Mouse (Mus musculus) embryo, embryonic 11.5 days (tissue): ENCODE data around the gene Gls.

ENCODE experiments used
- DNase-seq: peaks from one replicate; pipeline ENCODE4 v3.0.0-alpha.2; 2012; ENCODE audit warnings: low read depth, low spot score

The Gls gene

GRCm38 (mm10) chr1:52233143-52233713 lies at the start of gene Gls:
TSS of gene Gls (minus strand) at chr1:52233232.
- peak; percentile 92 for DNase-seq

GRCm38 (mm10) chr1:52279831-52280595 lies 47.0 kb upstream of the Gls start:
- DNase-seq: no peak

GRCm38 (mm10) chr1:52279331-52279730 lies 46.3 kb upstream of the Gls start:
- no peak for DNase-seq

DNA sequence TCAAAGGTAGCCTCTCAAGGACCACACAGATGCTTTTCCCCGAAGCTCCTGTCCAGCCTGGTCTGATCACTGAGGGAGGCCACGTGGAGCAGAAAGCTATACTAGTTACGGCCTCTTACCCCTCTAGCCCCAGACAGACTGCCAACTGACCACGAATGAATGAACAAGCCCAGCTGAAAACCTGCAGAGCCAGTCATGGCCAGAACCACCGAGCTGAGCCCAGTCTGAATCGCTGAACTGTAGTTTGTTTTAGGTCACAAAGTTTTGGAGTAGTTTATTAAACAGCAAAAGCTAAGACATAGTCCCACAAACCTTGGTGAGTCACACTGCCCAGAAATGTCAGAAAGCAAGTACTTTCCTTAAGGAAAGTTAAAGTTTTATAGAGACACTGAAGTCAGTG lies 45.0 kb upstream of the Gls start:
- no peak for DNase-seq

- DNase-seq: no peak
Observed at GRCm38 (mm10) chr1:52274210-52274609, 41.2 kb upstream of the Gls start.

DNA sequence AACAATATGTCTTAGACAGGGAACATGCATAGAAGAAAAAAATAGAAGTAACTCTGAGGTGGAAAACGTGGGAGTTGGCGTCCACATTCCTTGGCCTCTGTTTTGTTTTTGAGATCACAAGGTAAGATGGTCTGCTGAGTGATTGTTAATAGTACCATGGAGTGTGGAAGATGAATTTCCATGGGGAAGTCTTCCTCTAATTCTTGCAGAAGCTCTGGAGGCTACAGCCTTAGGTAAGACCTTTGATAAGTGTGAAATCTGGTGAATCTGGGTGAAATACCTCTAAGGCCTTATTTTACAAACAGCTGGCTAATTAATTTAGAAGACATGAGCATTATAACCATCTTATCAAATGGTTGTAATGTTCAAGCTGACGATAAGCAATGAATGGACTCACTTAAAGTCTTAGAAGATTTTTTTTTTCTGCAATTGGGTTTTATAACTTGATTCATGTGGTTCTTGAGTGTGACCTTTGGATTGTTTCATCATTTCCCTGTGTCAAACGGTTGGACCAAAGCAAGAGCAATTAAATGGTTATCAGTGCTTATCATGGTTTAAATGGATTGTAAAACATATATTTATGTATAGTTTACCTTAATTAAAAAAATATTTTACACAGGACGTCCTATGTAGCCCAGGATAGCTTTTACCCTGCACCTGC lies 39.1 kb upstream of the Gls start:
- no peak for DNase-seq

GRCm38 (mm10) chr1:52270354-52270753 lies 37.3 kb upstream of the Gls start:
- DNase-seq: no peak

GRCm38 (mm10) chr1:52269596-52269995 lies 36.6 kb upstream of the Gls start:
- DNase-seq: no peak

DNA sequence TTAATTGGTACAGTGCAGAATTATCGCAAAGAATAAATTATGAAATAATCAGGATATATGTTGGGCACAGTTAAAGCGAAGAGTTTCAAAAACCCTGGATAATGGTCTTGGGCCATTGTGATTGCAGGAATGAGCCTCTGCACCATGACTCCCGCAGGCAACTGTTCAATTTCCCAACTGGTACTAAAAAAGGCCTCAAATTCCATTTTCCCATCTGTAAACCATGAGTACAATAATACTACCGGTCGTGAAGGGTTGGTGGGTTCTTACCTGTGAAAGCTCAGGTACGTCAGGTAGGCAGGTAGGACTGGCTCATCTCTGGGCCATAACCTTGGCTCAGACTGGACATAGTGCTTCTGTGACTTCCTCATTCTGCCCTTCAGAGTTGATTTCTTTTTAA lies 35.0 kb upstream of the Gls start:
- no peak for DNase-seq

- DNase-seq: peak; percentile 19
Observed at GRCm38 (mm10) chr1:52267606-52268005, 34.6 kb upstream of the Gls start.

GRCm38 (mm10) chr1:52265886-52266516 lies 33.0 kb upstream of the Gls start:
- DNase-seq: no peak

DNA sequence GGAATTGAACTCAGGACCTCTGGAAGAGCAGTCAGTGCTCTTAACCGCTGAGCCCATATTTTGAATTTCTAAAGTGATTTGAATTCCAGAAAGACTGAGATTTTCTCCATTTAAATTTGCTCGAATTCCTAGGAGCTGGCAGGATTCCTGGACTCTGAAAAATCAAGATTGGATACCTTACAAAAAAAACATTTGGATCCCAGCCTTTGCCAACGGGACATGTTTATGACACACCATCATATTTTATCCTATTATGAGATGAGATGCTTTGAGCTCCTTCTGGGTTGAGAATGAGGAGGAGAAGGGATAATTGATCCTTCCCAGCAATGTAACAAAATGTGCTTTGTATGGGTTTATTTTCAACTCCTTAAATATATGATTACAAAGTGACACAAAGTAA lies 31.3 kb upstream of the Gls start:
- DNase-seq: no peak

- no peak for DNase-seq
Observed at GRCm38 (mm10) chr1:52260354-52261090, 27.5 kb upstream of the Gls start.

DNA sequence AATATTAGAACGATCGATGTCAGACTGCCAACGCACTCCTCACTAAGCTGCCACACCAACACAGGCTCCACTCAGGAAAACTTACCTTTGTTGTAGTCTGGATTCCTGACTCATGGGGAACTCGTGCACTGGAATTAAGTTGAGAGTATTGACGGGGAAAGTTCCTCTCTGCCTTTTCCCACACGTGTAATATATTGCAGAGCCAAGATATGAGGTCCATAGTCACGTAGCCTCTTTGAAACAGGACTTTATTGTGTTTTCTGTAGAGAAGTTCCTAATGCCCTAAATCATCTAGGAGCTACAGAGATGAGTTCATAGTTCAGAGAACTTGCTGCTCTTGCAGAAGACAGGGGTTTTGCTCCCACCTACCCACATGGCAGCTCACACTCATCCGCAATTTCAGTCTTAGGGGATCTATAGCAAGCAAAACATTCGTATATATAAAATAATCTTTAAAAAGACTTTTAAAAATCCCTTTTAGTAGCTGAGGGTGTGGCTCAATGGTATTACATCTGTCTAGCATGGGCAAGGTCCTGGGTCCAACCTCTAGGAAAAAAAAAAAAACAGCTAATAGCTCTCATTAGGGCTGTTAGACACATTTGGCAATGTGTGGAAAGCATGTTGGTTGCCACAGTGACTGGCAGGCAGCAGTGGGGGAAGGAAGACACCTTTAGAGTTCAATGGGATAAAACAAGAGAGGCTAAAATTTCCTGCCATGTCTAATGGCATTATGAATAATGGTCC lies 25.1 kb upstream of the Gls start:
- no peak for DNase-seq

DNA sequence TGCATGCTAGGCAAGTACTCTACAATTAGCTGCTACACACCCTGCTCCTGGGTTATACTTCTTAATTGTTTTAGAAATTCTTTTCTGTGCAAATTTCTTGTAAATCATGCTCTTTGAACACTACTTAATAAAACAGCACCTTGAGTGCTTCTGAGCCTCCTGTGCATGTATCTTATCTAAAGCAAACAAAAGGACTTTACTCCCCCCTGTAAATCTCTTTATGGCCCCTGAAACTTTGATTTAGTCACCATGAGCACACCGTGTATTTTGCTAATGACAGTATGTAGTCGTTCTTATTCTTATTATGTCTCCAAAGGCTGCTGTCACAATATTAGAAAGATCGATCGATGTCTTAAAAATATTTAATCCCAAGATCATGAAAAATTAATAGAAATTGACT lies 23.9 kb upstream of the Gls start:
- DNase-seq: no peak

DNA sequence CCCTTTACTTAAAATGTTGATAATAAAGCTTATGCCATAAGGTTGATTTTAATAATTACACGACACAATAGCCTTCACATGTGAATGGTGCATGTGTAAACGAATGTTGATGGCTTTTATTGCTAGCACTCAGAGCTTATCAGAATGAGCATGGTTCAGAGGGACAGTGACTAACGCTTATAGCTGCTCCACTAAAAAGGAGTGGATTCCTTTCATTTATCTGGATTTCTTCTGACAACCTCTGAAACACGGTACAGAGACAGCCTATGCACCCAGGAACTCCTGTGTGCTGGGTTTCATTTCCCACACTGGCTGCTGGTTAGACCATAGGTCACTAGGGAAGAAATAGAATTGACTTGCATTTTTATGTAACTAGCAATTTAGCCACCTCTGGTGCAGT lies 23.2 kb upstream of the Gls start:
- no peak for DNase-seq

- no peak for DNase-seq
Observed at GRCm38 (mm10) chr1:52254411-52254810, 21.4 kb upstream of the Gls start.

DNA sequence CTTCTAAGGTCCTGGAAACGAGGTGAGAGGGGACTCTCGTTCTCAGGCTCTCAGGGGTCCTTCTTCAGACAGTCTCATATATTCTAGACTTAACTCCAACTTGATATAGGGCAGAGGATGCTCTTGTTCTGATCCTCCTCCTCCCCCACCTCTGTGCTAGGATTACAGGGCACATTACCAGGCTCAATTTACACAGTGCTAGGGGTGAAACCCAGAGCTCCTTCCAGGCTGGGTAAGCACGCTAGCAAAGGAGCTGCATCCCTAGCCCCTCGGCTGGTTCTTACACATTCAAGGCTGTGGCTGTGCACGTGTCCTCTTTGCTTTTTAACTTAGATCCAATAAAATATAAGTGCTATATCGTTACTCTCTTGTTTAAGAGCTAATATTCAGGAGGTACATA lies 20.4 kb upstream of the Gls start:
- no peak for DNase-seq

GRCm38 (mm10) chr1:52252447-52252846 lies 19.4 kb upstream of the Gls start:
- no peak for DNase-seq

DNA sequence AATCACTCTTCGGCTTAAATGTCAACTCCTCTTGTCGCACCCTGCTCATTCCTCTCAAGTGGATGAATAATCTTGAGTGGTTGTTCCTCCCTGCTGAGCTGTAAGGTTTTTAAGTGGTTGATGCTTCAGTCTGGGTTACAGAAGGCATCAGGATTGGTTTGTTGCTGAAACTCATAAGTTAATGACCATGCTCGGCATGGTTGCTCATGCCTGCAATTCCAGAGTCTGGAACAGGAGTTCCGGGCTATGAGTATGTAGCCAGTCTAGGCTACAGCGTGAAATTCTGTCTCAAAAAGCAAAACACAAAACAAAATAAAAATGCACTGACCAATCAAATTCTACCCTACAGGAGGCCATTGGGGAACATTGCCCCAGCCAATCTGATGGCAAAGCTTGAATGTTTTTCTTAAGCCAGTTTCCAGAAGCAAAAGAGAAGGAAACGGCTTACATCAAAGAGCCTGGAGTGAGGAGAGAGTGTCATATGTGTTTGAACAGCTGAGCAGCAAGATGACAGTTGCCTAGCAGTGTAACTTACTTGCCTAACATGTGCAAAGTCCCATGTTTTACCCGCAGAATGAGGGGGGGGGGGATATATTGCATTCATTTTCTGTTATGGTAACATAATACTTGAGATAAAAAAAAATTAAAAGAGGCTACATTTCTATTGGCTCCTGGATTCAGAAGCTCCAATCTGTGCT lies 18.2 kb upstream of the Gls start:
- DNase-seq: no peak
